Mouse (Mus musculus) frontal cortex, adult (tissue): ENCODE results near the gene Pmf1.

Experiments
- ATAC-seq: cut with Nextera tagmentation; 2 replicates; pipeline ENCODE4 v1.9.2; 2017; ENCODE audit warnings: mild to moderate bottlenecking, moderate library complexity, mixed read lengths; ENCODE audit not compliant: low TSS enrichment

Gene Pmf1

GRCm38 (mm10) chr3:88354396-88355165 lies 55.5 kb downstream of the Pmf1 start:
- no peak for ATAC-seq

GRCm38 (mm10) chr3:88352907-88353306 lies 57.2 kb downstream of the Pmf1 start:
- no peak for ATAC-seq

GRCm38 (mm10) chr3:88350732-88351131 lies 59.4 kb downstream of the Pmf1 start:
- peak; percentile 55; the same call in 1 of the 2 replicates for ATAC-seq
